Mouse (Mus musculus): ENCODE measurements around the gene Cryga. TPM values are rescaled to one million over a fixed set of nuclear protein-coding genes. Genes with fewer than 3 reads are reported as not detected.
"Not testable (repeated sequence)": the region's sequence is repeated elsewhere in the genome, so short reads cannot be mapped to it uniquely, and the experiment has no call there.

Gene Cryga
- polyA plus RNA-seq, 1 experiment: not detected

GRCm38 (mm10) chr1:65073589-65073988 lies 29.6 kb downstream of the Cryga start, which contains the start of gene Crygc:
Gene Crygc (minus strand): TSS chr1:65073689.
- Histone ChIP-seq H3K4me3 (ENCODE audit: insufficient read depth, low read depth, low read length) (no peak within 1 kb of the TSS), H3K27ac (ENCODE audit: insufficient read depth, low read depth, low read length) (no peak within 1 kb of the TSS), H3K4me1 (ENCODE audit: control insufficient read depth, insufficient read depth, low read length) (no peaks in the 10 kb centered on the region)
- TF ChIP-seq POLR2A (IDR thresholded peaks at IDR 0.05; ENCODE audit: insufficient read depth, low read depth, low read length): no peak
- no peak for TF ChIP-seq CTCF (IDR thresholded peaks at IDR 0.05; ENCODE audit: insufficient read depth, low read depth, low read length)
- 68% methylated on average over 6 of the region's 6 CpGs for WGBS

GRCm38 (mm10) chr1:65067842-65068241 lies 35.3 kb downstream of the Cryga start:
- no peak overlapping the region for H3K27ac ChIP-seq (ENCODE audit: insufficient read depth, low read depth, low read length)
- no peak for TF ChIP-seq POLR2A (IDR thresholded peaks at IDR 0.05; ENCODE audit: insufficient read depth, low read depth, low read length)
- no peak for TF ChIP-seq CTCF (IDR thresholded peaks at IDR 0.05; ENCODE audit: insufficient read depth, low read depth, low read length)
- no peaks in the 10 kb centered on the region for H3K4me1 ChIP-seq (ENCODE audit: control insufficient read depth, insufficient read depth, low read length)
- no peak overlapping the region for H3K4me3 ChIP-seq (ENCODE audit: insufficient read depth, low read depth, low read length)

- H3K27ac ChIP-seq (ENCODE audit: insufficient read depth, low read depth, low read length): no peak overlapping the region
- 76% methylated on average over 15 of the region's 15 CpGs for WGBS
Measured at GRCm38 (mm10) chr1:65064201-65064600, 39.0 kb downstream of the Cryga start.

GRCm38 (mm10) chr1:65063352-65063751 lies 39.8 kb downstream of the Cryga start, which contains the start of gene Crygd:
Gene Crygd (minus strand): TSS chr1:65063452.
- TF ChIP-seq CTCF (IDR thresholded peaks at IDR 0.05; ENCODE audit: insufficient read depth, low read depth, low read length) (no peak), POLR2A (IDR thresholded peaks at IDR 0.05; ENCODE audit: insufficient read depth, low read depth, low read length) (no peak)
- WGBS: 31% methylated on average over 8 of the region's 8 CpGs
- H3K4me3 ChIP-seq (ENCODE audit: insufficient read depth, low read depth, low read length): no peak within 1 kb of the TSS

More at GRCm38 (mm10) chr1:65064201-65064600, 39.0 kb downstream of the Cryga start:
- H3K4me3 ChIP-seq (ENCODE audit: insufficient read depth, low read depth, low read length): no peak overlapping the region
- no peaks in the 10 kb centered on the region for H3K4me1 ChIP-seq (ENCODE audit: control insufficient read depth, insufficient read depth, low read length)
- no peak for TF ChIP-seq CTCF (IDR thresholded peaks at IDR 0.05; ENCODE audit: insufficient read depth, low read depth, low read length)
- no peak for TF ChIP-seq POLR2A (IDR thresholded peaks at IDR 0.05; ENCODE audit: insufficient read depth, low read depth, low read length)

GRCm38 (mm10) chr1:65052140-65052539 lies 51.0 kb downstream of the Cryga start:
- 43% methylated on average over 2 of the region's 2 CpGs for WGBS
- TF ChIP-seq POLR2A (IDR thresholded peaks at IDR 0.05; ENCODE audit: insufficient read depth, low read depth, low read length) (no peak), CTCF (IDR thresholded peaks at IDR 0.05; ENCODE audit: insufficient read depth, low read depth, low read length) (no peak)
- no peak overlapping the region for H3K4me3 ChIP-seq (ENCODE audit: insufficient read depth, low read depth, low read length)

More at GRCm38 (mm10) chr1:65063352-65063751, 39.8 kb downstream of the Cryga start, which contains the start of gene Crygd:
- Histone ChIP-seq H3K4me1 (ENCODE audit: control insufficient read depth, insufficient read depth, low read length) (no peaks in the 10 kb centered on the region), H3K27ac (ENCODE audit: insufficient read depth, low read depth, low read length) (no peak within 1 kb of the TSS)

GRCm38 (mm10) chr1:65051696-65052095 lies 51.5 kb downstream of the Cryga start:
- H3K27ac ChIP-seq (ENCODE audit: insufficient read depth, low read depth, low read length): no peak overlapping the region
- WGBS: 84% methylated on average over 7 of the region's 7 CpGs
- no peaks in the 10 kb centered on the region for H3K4me1 ChIP-seq (ENCODE audit: control insufficient read depth, insufficient read depth, low read length)
- H3K4me3 ChIP-seq (ENCODE audit: insufficient read depth, low read depth, low read length): no peak overlapping the region
- no peak for TF ChIP-seq CTCF (IDR thresholded peaks at IDR 0.05; ENCODE audit: insufficient read depth, low read depth, low read length)
- no peak for TF ChIP-seq POLR2A (IDR thresholded peaks at IDR 0.05; ENCODE audit: insufficient read depth, low read depth, low read length)

More at GRCm38 (mm10) chr1:65052140-65052539, 51.0 kb downstream of the Cryga start:
- H3K27ac ChIP-seq (ENCODE audit: insufficient read depth, low read depth, low read length): no peak overlapping the region
- H3K4me1 ChIP-seq (ENCODE audit: control insufficient read depth, insufficient read depth, low read length): no peaks in the 10 kb centered on the region

- WGBS: 66% methylated on average over 11 of the region's 12 CpGs
- H3K27ac ChIP-seq (ENCODE audit: insufficient read depth, low read depth, low read length); H3K4me1 ChIP-seq (ENCODE audit: control insufficient read depth, insufficient read depth, low read length); H3K4me3 ChIP-seq (ENCODE audit: insufficient read depth, low read depth, low read length): not testable (repeated sequence)
Measured at GRCm38 (mm10) chr1:65050952-65051351, 52.2 kb downstream of the Cryga start, which contains the start of gene Cryge. Gene Cryge (minus strand): TSS chr1:65051149.

Other genes starting within 250 kb of the Cryga start
- gene Plekhm3, start 146.5 kb downstream of the Cryga start, polyA plus RNA-seq (2012; ENCODE audit: insufficient read depth, insufficient read length, low replicate concordance, missing spikeins): not detected in 2 replicates
- gene Akr1cl, start 70.6 kb downstream of the Cryga start, polyA plus RNA-seq (2012; ENCODE audit: insufficient read depth, insufficient read length, low replicate concordance, missing spikeins): not detected in 2 replicates
- gene Cryge, start 52.2 kb downstream of the Cryga start, polyA plus RNA-seq (2012; ENCODE audit: insufficient read depth, insufficient read length, low replicate concordance, missing spikeins): not detected in 2 replicates
- gene Crygd, start 39.9 kb downstream of the Cryga start, polyA plus RNA-seq (2012; ENCODE audit: insufficient read depth, insufficient read length, low replicate concordance, missing spikeins): not detected in 2 replicates
- gene Crygc, start 29.7 kb downstream of the Cryga start, polyA plus RNA-seq (2012; ENCODE audit: insufficient read depth, insufficient read length, low replicate concordance, missing spikeins): not detected in 2 replicates
- gene Crygb, start 21.1 kb downstream of the Cryga start, polyA plus RNA-seq (2012; ENCODE audit: insufficient read depth, insufficient read length, low replicate concordance, missing spikeins): not detected in 2 replicates
- gene Gm28845, start 16.2 kb upstream of the Cryga start, polyA plus RNA-seq (2012; ENCODE audit: insufficient read depth, insufficient read length, low replicate concordance, missing spikeins): not detected in 2 replicates
- gene D630023F18Rik, start 19.8 kb upstream of the Cryga start, polyA plus RNA-seq (2012; ENCODE audit: insufficient read depth, insufficient read length, low replicate concordance, missing spikeins): not detected in 2 replicates
- gene Idh1, start 83.1 kb upstream of the Cryga start, polyA plus RNA-seq (2012; ENCODE audit: insufficient read depth, insufficient read length, low replicate concordance, missing spikeins): not detected in 2 replicates
- not detected in 2 replicates for gene Pikfyve, start 83.3 kb upstream of the Cryga start, polyA plus RNA-seq (2012; ENCODE audit: insufficient read depth, insufficient read length, low replicate concordance, missing spikeins)
- gene Pth2r, start 178.7 kb upstream of the Cryga start, polyA plus RNA-seq (2012; ENCODE audit: insufficient read depth, insufficient read length, low replicate concordance, missing spikeins): not detected in 2 replicates

Measured in olfactory bulb, adult 2 months (tissue).